Mouse (Mus musculus) adrenal gland, postnatal 10 days (tissue): Measurements from ENCODE around the gene Pvr. TPM values are rescaled to one million over a fixed set of nuclear protein-coding genes. Genes with fewer than 3 reads are reported as not detected.
A peak's percentile ranks its signal among the peaks of the same experiment; 100 is the strongest.
"Not testable (repeated sequence)": the region's sequence is repeated elsewhere in the genome, so short reads cannot be mapped to it uniquely, and the experiment has no call there.

Source experiments
- DNase-seq: peaks from one replicate; pipeline ENCODE4 v3.0.0; 2021; ENCODE audit warnings: mixed read lengths
- total RNA-seq, 2 experiments: library from RNA; stranded (reverse); gene quantifications; 2 replicates each; pipeline ENCODE4 v1.2.3; 2021

The Pvr gene
- total RNA-seq, 2 experiments from 2014 or later: 20.9 to 24.9 TPM

- DNase-seq: peak; percentile 72
Observed at GRCm38 (mm10) chr7:19932877-19933809, 12.2 kb upstream of the Pvr start.

GRCm38 (mm10) chr7:19932133-19932876 lies 11.3 kb upstream of the Pvr start:
- no peak for DNase-seq

- not testable (repeated sequence) for DNase-seq
Observed at GRCm38 (mm10) chr7:19930481-19930880, 9.5 kb upstream of the Pvr start.

- no peak for DNase-seq
Observed at GRCm38 (mm10) chr7:19928486-19928885, 7.5 kb upstream of the Pvr start.

- peak; percentile 29 for DNase-seq
Observed at GRCm38 (mm10) chr7:19926849-19927480, 6.0 kb upstream of the Pvr start.

GRCm38 (mm10) chr7:19925376-19925775 lies 4.4 kb upstream of the Pvr start:
- DNase-seq: no peak

GRCm38 (mm10) chr7:19923797-19924196 lies 2.8 kb upstream of the Pvr start:
- no peak for DNase-seq

GRCm38 (mm10) chr7:19923354-19923753 lies 2.4 kb upstream of the Pvr start:
- no peak for DNase-seq

- DNase-seq: no peak
Observed at GRCm38 (mm10) chr7:19920166-19920505, 824 bp downstream of the Pvr start.

- DNase-seq: no peak
Observed at GRCm38 (mm10) chr7:19914558-19914957, 6.4 kb downstream of the Pvr start.

- no peak for DNase-seq
Observed at GRCm38 (mm10) chr7:19911695-19912524, 9.1 kb downstream of the Pvr start.

- no peak for DNase-seq
Observed at GRCm38 (mm10) chr7:19911292-19911658, 9.7 kb downstream of the Pvr start.

GRCm38 (mm10) chr7:19910421-19911291 lies 10.3 kb downstream of the Pvr start:
- DNase-seq: peak; percentile 91

- DNase-seq: peak; percentile 84
Observed at GRCm38 (mm10) chr7:19889881-19890280, 31.1 kb downstream of the Pvr start.

- no peak for DNase-seq
Observed at GRCm38 (mm10) chr7:19887849-19888248, 33.1 kb downstream of the Pvr start, which contains the start of gene Ceacam19. Gene Ceacam19 (minus strand): TSS chr7:19887965.

- DNase-seq: no peak
Observed at GRCm38 (mm10) chr7:19880754-19881153, 40.2 kb downstream of the Pvr start.

- DNase-seq: no peak
Observed at GRCm38 (mm10) chr7:19876781-19877425, 44.1 kb downstream of the Pvr start.

- peak; percentile 53 for DNase-seq
Observed at GRCm38 (mm10) chr7:19875948-19876682, 44.8 kb downstream of the Pvr start.

- DNase-seq: peak; percentile 65
Observed at GRCm38 (mm10) chr7:19871943-19872601, 48.9 kb downstream of the Pvr start.
